Mouse (Mus musculus) adrenal gland, adult 8-10 months (tissue): ENCODE data around the gene Faf1. TPM values are rescaled to one million over a fixed set of nuclear protein-coding genes. Genes with fewer than 3 reads are reported as not detected.

Source experiments
- DNase-seq: peaks from one replicate; pipeline ENCODE4 v3.0.0; 2022
- total RNA-seq, 4 experiments: library from RNA; stranded (reverse); gene quantifications; 2 replicates each; pipeline ENCODE4 v1.2.4; 2022

Faf1 gene
- total RNA-seq, 4 experiments from 2014 or later: 25.7 to 32.5 (median 31.0) TPM

- no peak for DNase-seq
Observed at GRCm38 (mm10) chr4:109792331-109792730, 115.9 kb downstream of the Faf1 start.

- DNase-seq: no peak
Observed at GRCm38 (mm10) chr4:109793072-109793471, 116.7 kb downstream of the Faf1 start.

DNA sequence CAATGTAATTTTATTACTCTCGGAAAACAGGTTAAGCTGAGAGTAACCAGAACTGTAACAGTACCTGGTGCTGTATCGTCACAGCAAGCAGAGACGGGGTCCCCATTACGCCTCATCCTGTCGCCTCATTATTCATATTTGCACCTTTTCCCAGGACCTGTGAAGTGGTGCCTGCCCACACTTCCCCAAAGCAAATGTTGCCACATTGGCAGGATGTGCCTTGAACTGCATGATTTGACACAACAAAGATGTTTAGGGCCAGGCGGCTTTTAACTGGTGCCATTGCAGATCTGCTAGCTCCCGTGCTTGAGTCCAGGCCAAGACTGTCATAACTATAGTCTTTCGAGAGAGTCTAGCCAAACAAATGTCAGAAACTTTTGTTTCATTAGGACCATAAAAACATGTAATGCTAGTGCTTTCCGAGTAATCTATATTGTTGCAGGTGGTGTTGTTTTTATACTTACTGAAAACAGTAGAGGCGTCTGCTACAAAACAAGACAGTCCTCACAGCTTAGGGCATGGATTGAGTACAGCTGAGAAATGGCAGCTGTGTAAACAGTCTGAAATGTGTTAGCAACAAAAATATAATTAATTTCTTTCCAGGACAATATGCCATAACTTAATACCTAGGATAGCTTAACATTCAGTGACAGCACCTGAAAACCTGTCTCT is 121.3 kb downstream of the Faf1 start:
- DNase-seq: no peak

- no peak for DNase-seq
Observed at GRCm38 (mm10) chr4:109806408-109806807, 130.0 kb downstream of the Faf1 start.

GRCm38 (mm10) chr4:109815161-109815560 is 138.8 kb downstream of the Faf1 start:
- no peak for DNase-seq

GRCm38 (mm10) chr4:109815592-109815991 is 139.2 kb downstream of the Faf1 start:
- DNase-seq: no peak

DNA sequence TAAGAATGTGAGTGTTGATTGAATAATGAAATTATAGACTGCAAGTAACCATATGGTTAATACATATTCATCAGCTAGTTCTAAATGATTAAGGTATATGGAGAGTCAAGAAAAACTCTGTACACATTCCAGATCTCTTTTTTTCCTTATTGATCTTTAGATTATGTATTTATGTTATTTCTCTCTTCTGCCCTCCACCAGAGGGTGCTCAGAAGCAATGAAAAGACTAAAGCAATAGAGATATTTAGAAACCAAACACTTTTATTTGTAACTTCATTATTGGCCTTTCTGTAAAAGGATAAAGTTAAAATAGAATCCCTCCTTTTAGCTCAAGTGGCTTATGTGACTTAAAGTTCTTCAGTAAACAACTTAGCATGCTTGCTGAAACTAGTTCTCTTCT is 143.1 kb downstream of the Faf1 start:
- DNase-seq: no peak

DNA sequence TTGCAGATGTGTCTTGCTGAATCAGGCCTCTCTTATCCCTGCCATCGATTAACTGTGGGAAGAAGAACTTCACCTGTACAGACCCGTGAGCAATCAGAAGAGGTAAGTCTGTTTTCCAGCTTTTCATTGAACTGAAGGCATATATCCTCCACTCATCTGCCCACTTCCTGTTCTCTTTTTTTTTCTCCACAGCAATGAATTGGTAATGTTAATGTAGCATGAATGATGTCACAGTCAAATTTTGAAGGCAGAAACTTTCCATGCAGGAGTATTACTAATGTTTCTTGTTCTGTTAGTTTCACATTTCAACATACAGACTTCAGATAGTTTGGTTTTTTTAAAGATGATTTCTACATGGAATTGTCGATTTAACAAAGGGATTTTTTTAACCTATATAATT is 153.4 kb downstream of the Faf1 start:
- DNase-seq: no peak

DNA sequence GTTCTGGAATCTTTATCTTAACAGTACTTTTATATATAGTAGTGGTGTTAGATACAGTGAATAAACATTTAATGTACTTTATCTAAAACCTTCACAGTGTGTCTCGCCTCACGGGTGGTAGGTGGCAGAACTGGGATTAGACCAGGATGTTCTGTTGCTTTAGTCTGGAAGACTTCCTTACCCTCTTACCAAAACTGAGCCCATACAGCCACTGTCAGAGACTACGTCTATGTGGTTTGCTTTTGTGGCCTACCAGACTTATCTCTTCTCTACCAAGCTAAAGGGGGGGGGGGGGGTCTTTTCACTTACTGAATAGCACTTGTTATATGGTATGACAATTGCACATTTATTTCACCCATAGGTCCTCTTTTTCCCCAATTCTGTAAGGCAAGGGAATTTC is 181.5 kb downstream of the Faf1 start:
- no peak for DNase-seq

GRCm38 (mm10) chr4:109858571-109859392 is 182.4 kb downstream of the Faf1 start:
- DNase-seq: no peak

DNA sequence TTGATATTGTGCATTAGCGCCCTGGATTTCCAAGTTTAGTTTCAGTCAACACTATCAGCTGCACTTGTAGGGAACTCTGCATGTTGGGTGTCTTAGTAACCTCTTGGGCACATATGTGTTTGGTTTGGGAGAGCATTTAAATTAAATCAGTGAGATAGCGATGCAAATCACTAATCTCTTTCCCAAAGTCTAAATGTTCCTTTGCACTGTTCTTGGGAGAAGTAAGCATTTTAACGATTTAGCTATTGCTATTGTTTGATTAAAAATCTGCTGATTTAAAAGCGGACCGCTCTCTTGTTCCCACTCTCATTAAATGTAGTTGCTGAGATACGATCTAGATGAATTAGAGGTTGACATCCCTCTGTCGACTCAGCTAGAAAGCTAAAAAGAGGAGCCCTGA is 183.0 kb downstream of the Faf1 start:
- no peak for DNase-seq

DNA sequence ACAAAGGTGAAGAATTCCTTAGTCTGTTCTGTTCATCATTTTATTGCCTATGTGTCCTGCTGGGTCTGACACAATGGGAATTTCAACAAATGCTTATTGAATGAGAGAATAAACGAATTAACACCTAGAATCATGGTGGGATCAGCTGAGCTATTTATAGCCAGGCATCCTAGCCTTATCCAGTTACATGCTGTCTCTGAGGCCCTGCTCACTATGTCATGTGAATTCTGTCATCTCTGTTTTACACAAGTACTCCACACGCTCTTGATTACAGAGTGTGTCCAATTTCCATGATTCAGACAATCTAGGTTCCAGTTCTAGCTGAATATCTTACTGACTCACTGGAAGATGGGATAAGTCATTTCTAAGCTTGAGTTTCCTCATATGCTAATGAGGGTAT is 183.9 kb downstream of the Faf1 start:
- no peak for DNase-seq

GRCm38 (mm10) chr4:109862271-109862670 is 185.9 kb downstream of the Faf1 start:
- DNase-seq: no peak

DNA sequence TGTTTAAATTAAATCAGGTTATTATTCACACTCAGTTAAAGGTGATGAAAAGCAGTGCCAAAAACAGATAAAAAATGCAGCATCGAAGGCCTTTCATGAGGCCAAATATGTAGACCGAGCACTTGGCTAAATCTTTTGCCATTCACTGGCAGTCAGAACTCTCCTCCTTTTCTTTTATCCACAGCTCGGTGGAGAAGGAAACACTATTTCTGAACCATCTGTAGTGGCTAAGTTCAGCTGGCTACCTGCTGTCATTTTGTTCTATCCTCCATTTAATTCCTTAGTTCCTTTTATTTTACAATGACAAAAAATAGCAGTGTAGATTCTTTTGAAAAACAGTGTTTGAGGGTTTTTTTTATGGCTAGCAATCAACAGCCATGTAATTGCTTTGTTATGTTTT is 186.6 kb downstream of the Faf1 start:
- DNase-seq: no peak

GRCm38 (mm10) chr4:109868897-109869484 is 192.6 kb downstream of the Faf1 start:
- no peak for DNase-seq

GRCm38 (mm10) chr4:109884333-109884732 is 207.9 kb downstream of the Faf1 start:
- DNase-seq: no peak

- DNase-seq: no peak
Observed at GRCm38 (mm10) chr4:109887856-109888357, 211.5 kb downstream of the Faf1 start.

DNA sequence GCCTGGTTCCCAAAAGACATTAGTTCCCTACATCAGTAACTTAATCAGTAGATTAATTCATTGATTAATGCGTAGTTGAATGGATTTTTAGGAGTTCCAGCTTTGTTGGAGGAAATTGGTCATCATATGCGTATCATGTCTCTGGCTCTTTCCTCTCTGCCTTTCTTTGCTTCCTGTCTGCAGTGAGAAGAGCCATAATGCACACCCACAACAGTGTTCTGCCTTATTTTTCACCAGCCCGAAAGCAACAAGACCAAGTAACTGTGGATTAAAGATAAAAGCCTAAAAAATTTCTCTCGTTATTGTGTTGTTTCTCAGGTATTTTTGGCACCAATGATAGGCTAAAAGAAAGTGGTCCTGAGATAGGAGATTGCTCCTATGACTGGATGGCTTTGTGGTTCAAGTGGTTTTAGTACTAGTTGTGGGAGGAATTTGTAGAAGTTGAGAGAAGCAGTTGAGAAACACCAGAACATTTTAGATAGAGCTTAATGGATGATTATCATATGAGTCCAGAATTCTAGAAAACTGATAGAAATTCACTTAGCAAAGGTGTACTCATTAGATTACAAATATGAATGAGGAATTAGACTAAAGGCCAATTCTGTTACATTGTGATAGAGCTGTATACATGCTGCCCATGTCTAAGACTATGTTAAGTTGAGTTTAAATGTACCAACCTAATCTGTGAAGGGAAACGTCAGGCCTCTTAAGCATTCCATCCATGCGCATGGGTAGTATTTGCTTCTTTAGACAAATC is 221.6 kb downstream of the Faf1 start:
- DNase-seq: no peak

DNA sequence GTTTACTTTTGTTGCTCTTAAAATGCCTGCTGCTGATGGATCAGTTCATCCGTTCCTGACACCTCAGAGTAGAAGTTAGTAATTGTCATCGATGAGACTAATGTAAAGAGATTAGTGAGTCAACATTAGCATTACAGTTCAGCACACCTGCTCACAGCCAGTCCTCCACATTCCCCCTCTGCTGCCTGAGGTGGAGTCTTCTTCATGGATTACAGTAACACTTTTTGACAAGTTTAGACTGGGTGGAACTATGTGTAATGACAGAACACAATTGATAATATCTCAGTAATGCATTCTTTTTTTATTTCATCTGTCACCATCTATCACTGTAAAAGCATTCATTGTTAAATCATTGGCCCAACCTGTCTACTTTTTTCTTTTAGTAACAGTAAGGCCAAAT is 224.7 kb downstream of the Faf1 start:
- no peak for DNase-seq

DNA sequence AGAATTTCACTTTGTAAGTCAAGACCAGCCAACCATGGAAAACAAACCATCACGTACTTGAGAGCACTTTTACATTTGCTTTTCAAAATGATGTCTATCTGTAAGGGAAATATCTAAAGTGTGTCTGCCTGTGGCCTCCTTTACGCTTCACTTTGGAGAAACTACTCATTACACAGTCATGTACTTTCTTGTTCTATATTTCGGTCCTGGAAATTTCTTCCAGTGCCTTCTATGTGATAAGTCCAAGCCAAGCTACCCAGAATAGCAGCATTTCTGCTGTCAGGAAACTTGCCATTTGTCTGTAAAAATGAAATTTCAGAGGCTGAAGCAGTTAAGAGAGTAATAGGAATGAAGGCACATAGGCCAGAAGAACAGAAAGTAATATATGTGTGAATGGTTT is 228.1 kb downstream of the Faf1 start:
- DNase-seq: no peak

- no peak for DNase-seq
Observed at GRCm38 (mm10) chr4:109929058-109929457, 252.7 kb downstream of the Faf1 start.

DNA sequence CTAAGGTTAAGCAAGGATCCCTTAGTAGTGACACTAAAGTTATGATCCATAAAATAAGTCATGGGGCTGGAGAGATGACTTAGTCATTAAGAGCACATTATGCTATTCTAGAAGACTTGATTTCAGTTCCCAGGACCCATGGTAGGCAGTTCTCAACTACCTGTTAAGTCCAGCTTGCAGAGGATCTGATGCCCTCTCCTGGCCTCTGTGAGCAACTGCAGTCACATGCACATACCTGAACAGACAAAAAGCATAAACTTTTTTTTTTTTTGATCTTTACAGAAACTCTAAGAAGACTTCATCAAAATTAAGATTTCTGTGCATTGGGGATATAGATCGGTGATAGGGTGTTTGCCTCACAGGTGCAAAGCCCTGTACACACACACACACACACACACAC is 254.1 kb downstream of the Faf1 start:
- DNase-seq: no peak

GRCm38 (mm10) chr4:109930935-109931334 is 254.5 kb downstream of the Faf1 start:
- no peak for DNase-seq
